Mouse (Mus musculus) heart, embryonic 13.5 days (tissue): ENCODE results near the gene Zbtb8a. TPM values are rescaled to one million over a fixed set of nuclear protein-coding genes. Genes with fewer than 3 reads are reported as not detected.
A peak's percentile ranks its signal among the peaks of the same experiment; 100 is the strongest.

Experiments used
- ATAC-seq: fragments of 200-750 bp; cut with Nextera tagmentation; 2 replicates; pipeline ENCODE4 v1.8.0; 2017; ENCODE audit warnings: moderate TSS enrichment; ENCODE audit not compliant: insufficient number of reproducible peaks, low FRiP score, low TSS enrichment; ENCODE audit errors: extremely low read depth
- H3K27ac ChIP-seq: fragments of 300-500 bp; sonication (generic); replicated peaks from 2 replicates; pipeline ENCODE4 v1.5.1; 2015; ENCODE audit warnings: moderate library complexity, mild to moderate bottlenecking, inconsistent platforms
- H3K27me3 ChIP-seq: fragments of 300-500 bp; sonication (generic); replicated peaks from 2 replicates; pipeline ENCODE4 v1.6.1; 2015; ENCODE audit warnings: mild to moderate bottlenecking, inconsistent platforms
- H3K36me3 ChIP-seq: fragments of 300-500 bp; sonication (generic); 2 replicates; pipeline ENCODE4 v1.6.1; 2015; ENCODE audit warnings: mild to moderate bottlenecking, inconsistent platforms
- H3K4me1 ChIP-seq: fragments of 300-500 bp; sonication (generic); 2 replicates; pipeline ENCODE4 v1.6.1; 2015; ENCODE audit warnings: inconsistent platforms
- H3K4me2 ChIP-seq: fragments of 300-500 bp; sonication (generic); 2 replicates; pipeline ENCODE4 v1.6.1; 2015; ENCODE audit warnings: inconsistent platforms, mild to moderate bottlenecking, moderate library complexity
- H3K4me3 ChIP-seq: fragments of 300-500 bp; sonication (generic); 2 replicates; pipeline ENCODE4 v1.5.1; 2015; ENCODE audit warnings: moderate library complexity, mild to moderate bottlenecking, inconsistent platforms
- H3K9ac ChIP-seq: fragments of 300-500 bp; sonication (generic); 2 replicates; pipeline ENCODE4 v1.6.1; 2015; ENCODE audit warnings: inconsistent platforms, mild to moderate bottlenecking, moderate library complexity
- H3K9me3 ChIP-seq: fragments of 300-500 bp; sonication (generic); 2 replicates; pipeline ENCODE4 v1.6.1; 2016; ENCODE audit warnings: inconsistent platforms
- WGBS: fragments of 180-500 bp; shearing (Covaris S2); methylation state at CpG from one replicate; pipeline ENCODE4 v1.1.7; 2015; ENCODE audit warnings: mixed read lengths; 5-methylcytosine and 5-hydroxymethylcytosine counted together
- polyA plus RNA-seq: library from polyadenylated mRNA; unstranded; fragments of >200 nt; fragmentation: Nextera tagmentation; extraction: Ambion mirVana; gene quantifications from 2 replicates; pipeline ENCODE4 v1.2.1, GENCODE M21; 2015

Gene Zbtb8a
- polyA plus RNA-seq, 1 experiment from 2014 or later, result 11.0 TPM

DNA sequence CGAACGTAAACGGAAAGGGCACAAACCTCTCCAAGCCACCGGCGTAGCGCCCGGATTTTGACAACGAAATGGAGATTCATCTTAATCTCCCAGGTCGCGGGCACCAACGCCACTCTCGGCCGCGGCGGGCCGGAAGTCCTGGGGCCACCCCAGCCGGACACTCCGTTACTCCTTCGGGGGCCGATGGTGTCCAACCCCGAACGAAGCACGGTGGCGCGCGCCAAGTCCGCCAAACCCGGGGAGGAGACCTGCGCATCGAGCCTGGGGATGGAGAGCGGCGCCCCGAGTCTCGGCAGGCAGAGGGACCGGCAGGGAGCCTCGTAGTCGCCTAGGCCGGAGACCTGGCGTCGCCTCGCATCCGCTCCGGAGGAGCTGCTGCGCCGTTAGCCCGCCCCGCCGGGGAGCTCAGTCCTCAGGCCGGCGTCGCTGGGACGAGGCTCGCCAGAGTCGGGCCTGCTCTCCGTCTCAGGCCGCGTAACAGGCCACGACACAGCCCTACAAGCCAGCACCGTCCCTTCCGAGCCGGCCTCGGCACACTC is 43.2 kb downstream of the Zbtb8a start:
- peak overlapping the region; percentile 78 for H3K4me2 ChIP-seq
- peaks cover 34% of the 10 kb centered on the region for H3K4me1 ChIP-seq
- under 1% methylated on average over 62 of the region's 62 CpGs for WGBS
- H3K27me3 ChIP-seq, result no peaks in the 10 kb centered on the region
- H3K36me3 ChIP-seq, result peaks cover 38% of the 10 kb centered on the region
- no peaks in the 10 kb centered on the region for H3K9me3 ChIP-seq
- peak overlapping the region; percentile 98 for H3K9ac ChIP-seq
- peak overlapping the region; percentile 71 for H3K4me3 ChIP-seq
- peak overlapping the region; percentile 94 for H3K27ac ChIP-seq
- peak; percentile 23 for ATAC-seq

DNA sequence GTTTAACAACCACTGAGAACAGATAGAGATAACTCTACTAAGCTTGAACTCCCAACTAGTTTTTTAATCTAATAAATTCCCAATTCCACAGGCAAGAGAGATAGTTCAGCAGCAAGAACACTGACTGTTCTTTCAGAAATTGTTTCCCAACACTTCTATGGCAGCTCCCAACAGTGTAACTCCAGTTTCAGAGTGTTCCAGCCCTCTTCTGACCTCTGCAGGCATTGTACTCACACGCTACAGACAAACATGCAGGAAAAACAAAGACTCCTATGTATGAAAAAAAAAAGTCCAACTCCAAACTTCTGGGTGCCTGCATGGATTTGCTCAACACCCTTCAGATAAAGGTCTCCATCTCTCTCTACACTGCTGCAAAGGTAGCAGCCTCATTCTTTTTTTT is 45.1 kb downstream of the Zbtb8a start:
- ATAC-seq, result no peak
- WGBS, result 48% methylated on average over 1 of the region's 1 CpGs
- no peaks in the 10 kb centered on the region for H3K27me3 ChIP-seq
- peaks cover 34% of the 10 kb centered on the region for H3K4me1 ChIP-seq
- H3K27ac ChIP-seq, result no peak overlapping the region
- H3K36me3 ChIP-seq, result peaks cover 55% of the 10 kb centered on the region
- H3K4me3 ChIP-seq, result peak overlapping the region; percentile 71
- no peaks in the 10 kb centered on the region for H3K9me3 ChIP-seq
- peak overlapping the region; percentile 78 for H3K4me2 ChIP-seq
- peak overlapping the region; percentile 98 for H3K9ac ChIP-seq

DNA sequence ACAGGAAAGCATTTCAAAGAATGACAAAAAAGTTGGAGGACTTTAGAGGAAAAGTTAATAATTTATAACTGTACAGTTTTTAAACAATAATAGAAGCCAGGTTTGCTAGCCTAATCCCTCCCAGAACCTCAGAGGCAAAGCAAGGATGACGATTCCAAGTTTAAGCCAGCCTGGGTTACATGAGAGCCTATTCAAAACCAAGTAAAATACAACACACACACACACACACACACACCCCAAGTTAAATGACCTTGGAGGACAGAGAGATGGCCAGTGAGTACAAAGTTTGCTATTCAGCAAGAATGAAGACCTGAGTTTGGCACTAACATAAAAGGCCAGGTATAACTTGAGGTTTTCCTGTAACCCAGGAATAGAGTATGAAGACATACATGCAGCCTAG is 51.7 kb downstream of the Zbtb8a start:
- peaks cover 88% of the 10 kb centered on the region for H3K36me3 ChIP-seq
- no peak for ATAC-seq
- H3K4me3 ChIP-seq, result no peak overlapping the region
- H3K9me3 ChIP-seq, result no peaks in the 10 kb centered on the region
- H3K4me2 ChIP-seq, result no peak overlapping the region
- H3K27ac ChIP-seq, result no peak overlapping the region
- H3K9ac ChIP-seq, result no peak overlapping the region
- peaks cover 29% of the 10 kb centered on the region for H3K4me1 ChIP-seq
- WGBS, result 85% methylated on average over 1 of the region's 1 CpGs
- no peaks in the 10 kb centered on the region for H3K27me3 ChIP-seq

DNA sequence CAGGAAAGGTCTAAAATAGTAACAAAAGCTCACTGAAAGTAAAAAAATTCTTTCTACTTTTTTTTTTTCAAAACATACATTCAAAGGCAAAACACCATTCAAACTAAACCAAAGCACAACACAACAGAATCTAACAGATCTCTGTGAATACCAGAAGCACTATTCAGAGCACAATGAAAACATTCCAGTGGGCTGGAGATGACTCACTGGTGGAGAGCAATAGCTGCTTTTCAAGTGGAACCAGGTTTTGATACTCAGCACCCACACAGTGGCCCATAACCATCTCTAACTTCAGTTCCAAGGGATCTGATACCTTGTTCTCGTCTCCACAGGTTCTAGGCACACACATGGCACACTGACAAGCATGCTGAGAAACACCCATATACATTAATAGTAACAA is 53.2 kb downstream of the Zbtb8a start:
- no peak overlapping the region for H3K27ac ChIP-seq
- no peaks in the 10 kb centered on the region for H3K27me3 ChIP-seq
- H3K4me3 ChIP-seq, result no peak overlapping the region
- no peak for ATAC-seq
- no peaks in the 10 kb centered on the region for H3K9me3 ChIP-seq
- WGBS, result 55% methylated on average over 1 of the region's 1 CpGs
- H3K4me1 ChIP-seq, result peaks cover 23% of the 10 kb centered on the region
- peaks cover 89% of the 10 kb centered on the region for H3K36me3 ChIP-seq
- H3K9ac ChIP-seq, result no peak overlapping the region
- no peak overlapping the region for H3K4me2 ChIP-seq

DNA sequence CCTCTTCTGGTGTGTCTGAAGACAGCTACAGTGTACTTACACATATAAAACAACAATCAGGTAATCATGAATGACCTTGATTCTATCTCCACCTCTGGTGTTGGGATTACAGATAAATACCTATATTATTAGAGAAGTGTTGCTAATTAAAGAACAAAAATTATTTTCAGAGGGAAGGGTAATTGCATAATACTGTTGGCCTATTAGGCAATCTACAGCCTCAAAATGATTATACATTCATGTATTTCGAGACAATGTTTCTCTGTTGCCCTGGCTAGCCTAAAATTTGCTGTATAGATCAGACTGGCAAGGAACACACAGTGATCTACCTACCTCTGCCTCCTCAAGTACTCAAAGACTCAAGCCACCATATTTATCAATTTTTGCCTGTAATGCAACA is 54.4 kb downstream of the Zbtb8a start:
- Histone ChIP-seq H3K9ac (no peak overlapping the region), H3K27ac (no peak overlapping the region), H3K4me1 (peaks cover 23% of the 10 kb centered on the region), H3K4me2 (no peak overlapping the region), H3K36me3 (peaks cover 88% of the 10 kb centered on the region), H3K4me3 (no peak overlapping the region), H3K27me3 (no peaks in the 10 kb centered on the region), H3K9me3 (no peaks in the 10 kb centered on the region)
- no peak for ATAC-seq
- 90% methylated on average over 1 of the region's 1 CpGs for WGBS

DNA sequence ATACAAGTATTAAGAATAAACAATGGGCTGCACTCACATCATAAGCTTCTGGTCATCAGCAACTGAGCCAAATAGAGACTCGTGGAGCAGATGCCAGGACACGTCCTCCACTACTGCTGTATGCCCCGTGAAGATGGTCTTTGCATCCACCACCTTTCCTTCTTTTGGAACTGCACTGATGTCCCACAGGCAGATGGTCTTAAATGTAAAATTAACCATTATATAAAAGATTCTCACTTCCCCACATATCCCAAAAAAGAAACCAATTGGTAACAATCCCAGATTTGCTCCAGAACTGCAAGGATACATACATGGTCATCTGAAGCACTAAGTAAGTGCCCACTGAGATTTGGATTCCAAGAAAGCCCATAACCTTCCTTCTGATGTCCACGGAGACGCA is 55.9 kb downstream of the Zbtb8a start:
- H3K9ac ChIP-seq, result no peak overlapping the region
- H3K36me3 ChIP-seq, result peaks cover 88% of the 10 kb centered on the region
- H3K27ac ChIP-seq, result no peak overlapping the region
- no peaks in the 10 kb centered on the region for H3K9me3 ChIP-seq
- H3K4me3 ChIP-seq, result no peak overlapping the region
- no peak overlapping the region for H3K4me2 ChIP-seq
- H3K4me1 ChIP-seq, result peaks cover 23% of the 10 kb centered on the region
- no peaks in the 10 kb centered on the region for H3K27me3 ChIP-seq
- ATAC-seq, result no peak
- WGBS, result 92% methylated on average over 5 of the region's 5 CpGs

DNA sequence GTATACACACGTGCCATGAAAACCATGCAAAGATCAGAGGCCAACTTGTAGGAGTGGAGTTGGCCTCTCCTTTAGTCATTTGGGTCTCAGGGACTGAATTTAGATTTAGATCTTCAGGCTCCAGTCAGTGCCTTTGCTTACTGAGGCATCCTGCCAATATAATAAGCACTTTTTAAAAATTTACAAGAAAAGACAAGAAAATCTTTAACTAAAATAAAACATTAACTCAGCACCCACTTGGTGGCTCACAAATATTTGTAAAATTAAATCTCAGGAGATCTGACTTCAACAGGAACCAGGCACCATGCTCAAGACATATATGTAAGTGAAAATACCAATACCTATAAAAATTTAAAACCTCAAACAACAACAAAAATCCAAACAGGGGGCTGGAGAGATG is 57.0 kb downstream of the Zbtb8a start:
- Histone ChIP-seq H3K27ac (no peak overlapping the region), H3K4me3 (no peak overlapping the region), H3K27me3 (no peaks in the 10 kb centered on the region), H3K9me3 (no peaks in the 10 kb centered on the region), H3K9ac (no peak overlapping the region), H3K4me2 (no peak overlapping the region), H3K4me1 (peaks cover 13% of the 10 kb centered on the region), H3K36me3 (peaks cover 89% of the 10 kb centered on the region)
- no peak for ATAC-seq
- WGBS, result 94% methylated on average over 1 of the region's 1 CpGs

DNA sequence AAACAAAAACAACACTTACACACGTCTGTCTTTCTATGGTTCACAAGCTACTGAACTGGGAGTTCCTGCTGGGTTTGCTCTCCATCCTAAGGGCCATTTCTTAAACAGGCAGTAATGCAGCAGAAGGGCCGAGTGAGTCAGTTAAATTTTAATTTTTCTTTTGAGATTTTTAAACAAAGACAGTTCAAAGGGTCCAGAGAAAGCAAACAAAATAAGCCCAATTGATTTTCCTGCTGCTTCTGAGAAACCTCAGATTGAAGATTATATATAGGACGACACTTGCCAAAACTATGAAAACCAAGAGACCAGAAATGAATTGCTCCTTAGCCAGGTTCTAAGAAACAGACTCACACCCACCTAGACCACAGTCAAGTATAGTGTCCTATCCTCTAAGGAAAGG is 64.0 kb downstream of the Zbtb8a start:
- Histone ChIP-seq H3K27me3 (no peaks in the 10 kb centered on the region), H3K36me3 (peaks cover 96% of the 10 kb centered on the region), H3K4me2 (no peak overlapping the region), H3K4me1 (no peaks in the 10 kb centered on the region), H3K4me3 (no peak overlapping the region), H3K9me3 (no peaks in the 10 kb centered on the region), H3K9ac (no peak overlapping the region), H3K27ac (no peak overlapping the region)
- no peak for ATAC-seq
- WGBS, result 72% methylated on average over 3 of the region's 3 CpGs

DNA sequence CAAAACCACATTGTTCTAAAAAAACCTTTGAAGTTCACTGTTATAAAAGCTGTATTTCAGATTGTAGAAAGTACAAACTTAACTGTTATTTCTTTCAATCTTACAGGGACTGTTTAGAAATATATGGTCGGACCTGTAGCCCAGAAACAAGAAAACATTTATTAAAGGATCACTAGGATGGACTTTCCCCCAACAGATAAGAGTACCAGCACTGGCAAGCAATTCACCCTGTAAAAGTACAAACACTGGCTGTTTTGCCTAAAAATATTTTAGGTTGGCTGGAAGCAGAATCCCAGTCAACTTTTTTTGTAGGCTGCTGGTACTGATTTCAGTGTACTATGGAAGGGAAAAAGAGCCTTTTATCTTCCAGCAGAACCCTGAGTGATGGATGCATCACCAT is 70.0 kb downstream of the Zbtb8a start:
- Histone ChIP-seq H3K36me3 (peaks cover 75% of the 10 kb centered on the region), H3K4me1 (peaks cover 9% of the 10 kb centered on the region), H3K27me3 (no peaks in the 10 kb centered on the region), H3K9me3 (no peaks in the 10 kb centered on the region), H3K4me3 (no peak overlapping the region), H3K9ac (no peak overlapping the region), H3K4me2 (no peak overlapping the region), H3K27ac (no peak overlapping the region)
- 85% methylated on average over 1 of the region's 1 CpGs for WGBS
- no peak for ATAC-seq

DNA sequence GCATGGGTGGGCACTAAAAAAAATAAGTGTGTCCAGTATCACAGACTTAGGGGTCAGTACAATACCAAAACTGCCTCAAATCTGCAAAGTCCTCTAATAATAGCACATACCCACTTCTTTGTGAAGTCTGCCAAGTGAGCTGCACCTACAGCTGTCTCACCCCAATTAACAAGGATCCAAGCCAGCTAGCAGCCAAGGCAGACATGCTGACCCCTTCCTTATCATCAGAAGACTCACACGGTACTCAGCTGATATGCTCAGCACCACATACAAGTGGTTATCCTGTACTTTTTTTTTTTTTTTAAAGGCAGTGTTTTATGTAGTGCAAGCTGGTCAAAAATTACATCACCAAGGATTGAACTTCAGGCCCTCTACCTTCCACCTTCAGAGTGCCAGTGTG is 73.6 kb downstream of the Zbtb8a start:
- Histone ChIP-seq H3K4me1 (peaks cover 11% of the 10 kb centered on the region), H3K9me3 (no peaks in the 10 kb centered on the region; the same call in 1 of the 2 replicates), H3K27ac (peak overlapping the region; percentile 6; the same call in 1 of the 2 replicates), H3K4me2 (no peak overlapping the region), H3K4me3 (no peak overlapping the region), H3K36me3 (peaks cover 41% of the 10 kb centered on the region), H3K9ac (no peak overlapping the region), H3K27me3 (no peaks in the 10 kb centered on the region)
- ATAC-seq, result no peak
- WGBS, result 4% methylated on average over 1 of the region's 1 CpGs

DNA sequence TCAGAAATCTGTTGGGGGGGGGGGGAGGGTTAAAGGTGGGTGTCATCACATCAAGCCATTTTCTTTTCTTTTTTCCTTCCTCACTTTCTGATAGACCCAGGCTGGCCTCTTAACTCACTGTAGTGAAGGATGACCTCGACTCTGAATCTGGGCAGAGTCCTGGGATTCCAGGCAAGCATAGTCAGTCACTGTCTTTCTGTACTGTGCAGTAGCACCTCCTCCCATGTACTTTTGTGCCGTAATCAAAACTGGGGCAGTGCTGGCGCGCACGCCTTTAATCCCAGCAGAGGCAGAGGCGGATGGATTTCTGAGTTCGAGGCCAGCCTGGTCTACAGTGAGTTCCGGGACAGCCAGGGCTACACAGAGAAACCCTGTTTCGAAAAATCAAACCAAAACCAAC is 74.1 kb downstream of the Zbtb8a start:
- Histone ChIP-seq H3K27ac (peak overlapping the region; percentile 6; the same call in 1 of the 2 replicates), H3K4me3 (no peak overlapping the region), H3K9ac (no peak overlapping the region), H3K9me3 (no peaks in the 10 kb centered on the region; the same call in 1 of the 2 replicates), H3K36me3 (peaks cover 36% of the 10 kb centered on the region), H3K4me2 (no peak overlapping the region), H3K4me1 (peaks cover 16% of the 10 kb centered on the region), H3K27me3 (no peaks in the 10 kb centered on the region)
- WGBS, result 79% methylated on average over 9 of the region's 9 CpGs
- ATAC-seq, result no peak
